ENCODE assay signal across 16 mouse cellular contexts in the genomic region with DNA sequence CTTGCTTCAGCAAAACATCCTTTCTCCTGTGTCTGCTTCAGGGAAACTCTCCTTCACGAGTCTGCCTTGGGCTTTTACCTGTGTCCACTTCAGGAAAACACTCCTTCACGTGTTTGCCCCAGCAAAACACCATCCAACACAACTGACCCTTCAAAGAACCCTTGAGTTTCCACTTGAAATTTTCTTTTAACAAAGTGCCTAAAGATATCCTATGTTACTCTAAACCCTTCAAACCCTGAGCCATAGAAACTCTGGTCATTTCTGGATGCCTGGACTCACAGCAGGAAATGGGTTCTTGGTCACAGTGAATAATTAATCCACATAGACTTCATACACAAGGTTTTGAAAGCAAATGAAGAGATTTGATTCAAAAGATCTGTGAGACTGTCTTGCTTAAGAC.
"Had no signal": no experiment of that assay in that cellular context is flagged by ENCODE, and none has a peak within 500 bp of the region (broad histone marks: within the 10 kb centered on the region; RNA-seq: fewer than 3 reads in every experiment).

No protein-coding gene starts in this region.

- H3K4me3 ChIP-seq: neural tube, embryonic 13.5 days; neural tube, embryonic 15.5 days; stomach, embryonic 15.5 days had no signal

- DNase-seq: retina, postnatal 1 day; right cerebral cortex, adult 18-20 months; right cerebral cortex, postnatal 14 days; right cerebral cortex, postnatal 25 days; right cerebral cortex, postnatal 4 days; spleen, adult 18-20 months; thymus, adult 18-20 months; thymus, adult 2 months; thymus, postnatal 14 days; thymus, postnatal 25 days; thymus, postnatal 36 days; thymus, postnatal 4 days had no signal

- H3K9ac ChIP-seq: neural tube, embryonic 13.5 days; neural tube, embryonic 15.5 days; stomach, embryonic 15.5 days had no signal

- H3K4me1 ChIP-seq: stomach, embryonic 15.5 days had no signal

- H3K9me3 ChIP-seq: neural tube, embryonic 13.5 days; neural tube, embryonic 15.5 days; stomach, embryonic 15.5 days had no signal

- H3K27me3 ChIP-seq: neural tube, embryonic 15.5 days; stomach, embryonic 15.5 days had no signal

- H3K27ac ChIP-seq: neural tube, embryonic 13.5 days; neural tube, embryonic 15.5 days; stomach, embryonic 15.5 days; stomach, postnatal 0 days had no signal

- H3K36me3 ChIP-seq: neural tube, embryonic 13.5 days; neural tube, embryonic 15.5 days; stomach, embryonic 15.5 days had no signal

- H3K4me2 ChIP-seq: neural tube, embryonic 13.5 days; neural tube, embryonic 15.5 days; stomach, embryonic 15.5 days had no signal
